Mouse (Mus musculus) adrenal gland, adult 18-20 months (tissue): ENCODE measurements around the gene Btbd9. TPM values are rescaled to one million over a fixed set of nuclear protein-coding genes. Genes with fewer than 3 reads are reported as not detected.

ENCODE experiments used
- DNase-seq, 2 experiments: peaks; one replicate each; pipeline ENCODE4 v3.0.0; 2021 to 2022; ENCODE audit warnings: low spot score in 2 of 2
- total RNA-seq, 2 experiments: library from RNA; stranded (reverse); gene quantifications; 1 replicate in 1 of 2; 2 replicates in 1 of 2; pipeline ENCODE4 v1.2.3; 2021

The Btbd9 gene
- total RNA-seq, 2 experiments from 2014 or later: 52.2 to 81.3 TPM

GRCm38 (mm10) chr17:30191097-30191640, 385.1 kb downstream of the Btbd9 start:
- DNase-seq: peak in 1 of 2 experiments; percentile 25

- DNase-seq: peak in 1 of 2 experiments; percentile 18
These were observed 388.0 kb downstream of the Btbd9 start for GRCm38 (mm10) chr17:30188031-30188981.

- DNase-seq: no peak
These were observed 388.7 kb downstream of the Btbd9 start for GRCm38 (mm10) chr17:30187581-30187980.

GRCm38 (mm10) chr17:30187154-30187553, 389.1 kb downstream of the Btbd9 start:
- DNase-seq: no peak

- no peak for DNase-seq
These were observed 392.7 kb downstream of the Btbd9 start for GRCm38 (mm10) chr17:30183561-30183960.

- DNase-seq: no peak
These were observed 394.2 kb downstream of the Btbd9 start for GRCm38 (mm10) chr17:30182063-30182462.

GRCm38 (mm10) chr17:30181554-30181953, 394.7 kb downstream of the Btbd9 start:
- DNase-seq: no peak

GRCm38 (mm10) chr17:30180197-30180596, 396.1 kb downstream of the Btbd9 start:
- no peak for DNase-seq

- DNase-seq: no peak
These were observed 397.9 kb downstream of the Btbd9 start for GRCm38 (mm10) chr17:30178402-30178801.

- peak in 1 of 2 experiments; percentile 58 for DNase-seq
These were observed 398.9 kb downstream of the Btbd9 start for GRCm38 (mm10) chr17:30177435-30177834.

Other genes with a start within 250 kb of the Btbd9 start
- gene Dnah8, start 47.9 kb upstream of the Btbd9 start, total RNA-seq: under 1 TPM; 0.60 to 0.93 TPM
- gene Glo1, start 50.4 kb upstream of the Btbd9 start, total RNA-seq: 100 to 1,000 TPM; 131 to 145 TPM